Mouse (Mus musculus) MN1 (cell line): ENCODE results near the gene Spag5.
"Not testable (repeated sequence)": the region's sequence is repeated elsewhere in the genome, so short reads cannot be mapped to it uniquely, and the experiment has no call there.

Source experiments
- DNase-seq: peaks from one replicate; pipeline ENCODE4 v3.0.0-alpha.2; 2016; ENCODE audit warnings: low spot score

Spag5 gene

DNA sequence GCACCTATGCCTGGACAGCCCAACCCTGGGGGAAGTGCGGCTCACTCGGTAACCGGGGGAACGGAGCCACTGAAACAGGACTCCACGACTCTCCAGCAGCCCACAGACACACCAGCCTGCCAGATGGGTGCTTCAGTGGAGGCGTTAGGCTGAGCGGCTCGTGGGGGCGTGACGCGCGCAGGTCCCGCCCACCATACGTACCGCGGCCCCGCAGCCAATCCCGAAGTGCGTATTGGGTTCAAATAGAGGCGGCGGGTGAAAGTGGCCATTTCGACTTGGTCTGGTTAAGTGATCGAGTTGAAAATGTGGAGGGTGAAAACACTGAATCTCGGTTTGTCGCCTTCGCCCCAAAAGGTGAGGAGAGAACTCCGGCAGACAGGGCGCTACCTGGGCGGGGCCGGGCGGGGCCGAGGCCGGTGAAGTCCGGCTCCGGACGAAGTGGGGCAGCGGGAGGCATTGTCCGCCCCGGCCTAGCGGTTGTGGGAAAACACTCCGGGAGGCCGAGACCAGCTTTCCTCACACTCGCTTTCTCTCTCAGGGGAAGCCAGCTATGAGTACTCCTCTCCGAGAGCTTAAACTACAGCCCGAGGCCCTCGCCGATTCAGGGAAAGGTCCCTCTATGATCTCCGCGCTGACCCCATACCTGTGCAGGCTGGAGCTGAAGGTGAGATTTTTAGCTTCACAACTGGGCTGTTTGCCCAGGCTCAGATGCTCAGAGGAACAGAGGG is at the start of gene Spag5:
Gene Spag5, plus strand, starts transcription at position 173 of the 728 bp plus-strand sequence.
- peak; percentile 94 for DNase-seq

DNA sequence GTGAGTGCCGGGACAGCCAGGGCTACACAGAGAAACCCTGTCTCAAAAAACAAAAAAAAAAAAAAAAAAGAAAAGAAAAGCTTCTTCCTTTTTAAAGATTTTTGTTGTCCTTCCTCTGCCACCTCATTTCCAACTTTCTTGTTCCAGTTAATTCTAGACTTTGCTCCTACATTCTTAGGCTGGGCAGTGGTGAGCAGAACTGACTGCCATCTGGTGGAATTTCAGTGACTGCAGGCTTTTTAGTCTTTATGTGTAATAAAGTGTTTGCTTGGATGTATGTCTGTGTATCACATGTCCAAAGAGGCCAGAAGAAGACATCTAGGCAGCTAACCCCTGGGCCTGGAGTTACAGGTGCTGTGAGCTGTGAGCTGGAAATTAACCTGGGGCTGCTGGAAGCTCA is 44.7 kb upstream of the Spag5 start:
- peak; percentile 15 for DNase-seq

DNA sequence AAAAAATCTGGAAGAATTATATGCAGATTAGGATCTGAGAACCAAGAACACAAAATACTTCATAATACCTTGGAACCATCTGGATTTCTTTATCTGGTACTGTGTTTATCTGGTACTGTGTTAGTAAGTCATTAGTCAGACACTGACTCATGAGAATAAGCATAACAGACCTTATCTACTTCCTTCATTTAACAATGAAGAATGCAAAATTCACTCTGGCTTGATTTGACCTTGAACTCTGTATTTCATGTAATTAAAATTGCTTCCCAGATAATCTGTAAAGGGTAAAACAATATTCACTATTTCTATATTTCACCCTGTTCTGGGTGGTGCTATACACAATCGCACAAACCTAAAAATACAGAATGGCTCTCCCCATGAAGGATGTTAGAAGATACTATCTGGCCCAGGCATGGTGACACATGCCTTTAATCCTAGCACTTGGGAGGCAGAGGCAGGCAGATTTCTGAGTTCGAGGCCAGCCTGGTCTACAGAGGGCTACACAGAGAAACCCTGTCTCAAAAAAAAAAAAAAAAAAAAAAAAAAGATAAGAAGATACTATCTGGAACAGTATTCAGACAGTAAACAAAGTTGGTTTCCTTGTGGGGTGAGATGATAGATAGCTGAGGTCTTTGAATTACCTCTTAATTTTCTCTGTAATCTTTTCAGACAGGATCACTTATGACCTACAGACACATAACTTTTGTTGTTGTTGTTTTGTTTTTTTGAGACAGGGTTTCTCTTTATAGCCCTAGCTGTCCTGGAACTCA is 40.7 kb upstream of the Spag5 start:
- peak; percentile 13 for DNase-seq

DNA sequence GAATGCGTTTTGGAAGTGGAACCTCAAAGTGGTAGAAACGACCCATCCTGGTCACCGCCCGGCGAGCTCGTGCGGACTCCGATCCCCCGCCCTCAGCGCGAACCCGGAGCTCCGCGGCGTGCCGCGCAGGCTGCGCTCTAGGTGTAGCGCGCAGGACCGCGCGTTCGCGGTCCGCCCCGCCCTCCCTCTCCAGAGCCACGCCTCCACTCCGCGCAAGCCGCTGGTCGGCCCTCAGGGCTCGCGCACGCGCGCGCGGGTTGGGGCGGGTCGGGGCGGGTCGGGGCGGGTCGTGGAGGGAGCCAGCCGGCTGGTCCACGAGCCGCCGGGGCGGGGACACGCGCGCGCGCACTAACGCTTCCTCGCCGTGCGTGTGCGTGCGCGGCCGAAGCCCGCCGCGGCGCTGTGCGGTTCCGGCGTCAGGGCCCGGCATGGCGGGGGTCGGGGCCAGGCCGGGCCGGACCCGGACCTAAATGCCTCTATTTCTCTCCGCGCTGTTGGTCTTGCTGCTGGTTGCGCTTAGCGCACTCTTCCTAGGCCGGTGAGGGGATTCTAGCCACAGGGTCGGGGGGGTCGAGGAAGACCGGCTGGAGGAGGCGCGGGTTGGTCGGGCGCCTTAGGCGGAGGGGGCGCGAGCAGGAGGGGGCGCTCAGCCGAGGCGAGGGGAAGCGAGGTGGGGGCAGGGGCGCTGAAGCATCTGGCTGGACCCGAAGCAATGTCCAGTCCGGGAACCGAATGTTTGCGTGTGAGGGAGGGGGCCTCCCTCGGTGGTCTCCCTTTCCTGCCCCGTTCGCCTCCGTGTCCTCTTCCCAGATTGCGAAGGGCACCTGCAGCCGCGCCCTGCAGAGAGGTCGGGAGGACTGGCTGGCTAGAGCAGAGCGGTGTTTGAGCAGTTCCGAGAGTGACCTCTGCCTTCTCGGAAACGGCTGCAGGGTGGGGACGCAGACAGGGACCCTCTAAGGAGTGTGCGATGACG is 39.7 kb upstream of the Spag5 start, which contains the start of gene 2610507B11Rik:
Gene 2610507B11Rik, plus strand, starts transcription at position 373 of the 973 bp plus-strand sequence.
- peak; percentile 94 for DNase-seq

DNA sequence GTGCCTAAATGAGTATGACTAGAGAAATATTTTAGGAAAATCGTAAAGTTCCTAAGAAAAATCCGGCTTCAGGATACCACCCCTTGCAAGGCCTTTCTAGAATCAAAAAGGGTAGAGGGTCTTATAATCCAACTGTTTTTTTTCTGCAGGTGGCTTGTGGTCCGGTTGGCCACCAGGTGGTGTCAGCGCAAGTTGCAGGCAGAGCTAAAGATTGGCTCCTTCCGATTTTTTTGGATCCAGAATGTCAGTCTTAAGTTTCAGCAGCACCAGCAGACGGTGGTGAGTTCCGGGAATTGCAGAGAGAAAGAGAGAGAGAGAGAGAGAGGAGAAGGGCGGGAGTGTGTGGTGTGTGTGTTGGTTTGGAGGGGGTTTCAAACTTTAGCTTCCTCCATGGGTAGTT is 38.8 kb upstream of the Spag5 start:
- DNase-seq, result peak; percentile 83

DNA sequence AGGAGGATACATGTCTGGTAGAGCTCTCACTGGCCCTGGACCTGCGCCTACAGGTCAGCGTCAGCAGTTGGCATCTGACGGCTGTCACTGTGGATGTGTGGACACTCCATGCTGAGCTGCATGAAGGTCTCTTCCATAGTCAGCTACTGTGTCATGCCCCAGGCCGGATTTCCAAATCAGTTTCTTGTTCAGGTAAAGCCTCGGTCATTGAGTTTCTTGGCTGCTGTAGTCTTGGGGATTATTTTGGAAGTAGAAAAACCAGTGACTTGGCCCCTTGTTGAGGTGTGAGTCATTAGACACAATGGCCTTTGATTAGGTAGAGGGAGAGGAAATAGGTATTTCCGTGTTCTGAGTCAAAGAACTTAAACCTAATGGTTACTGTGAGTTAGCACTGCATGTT is 35.8 kb upstream of the Spag5 start:
- DNase-seq, result no peak

DNA sequence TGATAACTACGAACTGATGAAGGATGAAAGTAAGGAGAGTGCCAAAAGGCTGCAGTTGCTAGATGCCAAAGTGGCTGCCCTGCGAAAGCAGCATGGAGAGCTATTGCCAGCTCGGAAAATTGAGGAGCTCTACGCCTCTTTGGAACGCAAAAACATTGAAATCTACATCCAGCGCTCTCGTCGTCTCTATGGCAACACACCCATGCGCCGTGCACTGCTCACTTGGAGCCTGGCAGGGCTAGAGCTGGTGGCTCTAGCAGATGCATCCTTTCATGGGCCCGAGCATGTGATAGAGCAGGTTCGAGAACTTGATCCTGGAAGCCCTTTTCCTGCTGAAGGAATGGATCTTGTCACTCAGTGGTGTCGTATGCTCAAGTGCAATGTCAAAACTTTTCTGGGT is 29.3 kb upstream of the Spag5 start:
- no peak for DNase-seq

DNA sequence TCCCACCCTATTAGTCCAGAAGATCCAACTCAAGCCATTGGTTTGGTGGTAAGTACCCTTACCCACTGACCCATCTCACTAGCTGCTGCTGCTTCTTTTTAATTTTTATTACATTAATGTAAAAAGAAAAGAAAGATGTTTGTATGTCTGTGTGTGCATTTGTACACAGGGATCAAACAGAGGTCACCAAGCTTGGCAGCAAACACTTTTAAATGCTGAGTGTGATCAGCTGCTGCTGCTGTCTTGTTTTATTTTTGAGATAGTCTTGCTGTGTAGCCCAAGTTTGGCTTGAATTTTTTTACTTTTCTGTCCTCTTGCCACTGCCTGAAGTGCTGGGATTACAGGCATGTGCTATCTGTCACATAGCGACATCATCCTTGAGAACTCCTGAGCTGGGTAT is 25.7 kb upstream of the Spag5 start:
- DNase-seq, result no peak

DNA sequence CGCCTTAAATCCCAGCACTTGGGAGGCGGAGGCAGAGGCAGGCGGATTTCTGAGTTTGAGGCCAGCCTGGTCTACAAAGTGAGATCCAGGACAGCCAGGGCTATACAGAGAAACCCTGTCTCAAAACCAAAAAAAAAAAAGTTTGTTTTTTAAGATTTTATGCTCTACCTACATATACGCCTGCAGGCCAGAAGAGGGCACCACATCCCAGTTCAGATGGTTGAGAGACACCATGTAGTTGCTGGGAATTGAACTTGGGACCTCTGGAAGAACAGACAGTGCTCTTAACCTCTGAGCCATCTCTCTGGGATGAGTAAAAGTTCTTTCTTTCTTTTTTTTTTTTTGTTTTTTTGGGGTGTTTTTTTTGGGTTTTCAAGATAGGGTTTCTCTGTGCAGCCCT is 25.2 kb upstream of the Spag5 start:
- DNase-seq, result not testable (repeated sequence)

DNA sequence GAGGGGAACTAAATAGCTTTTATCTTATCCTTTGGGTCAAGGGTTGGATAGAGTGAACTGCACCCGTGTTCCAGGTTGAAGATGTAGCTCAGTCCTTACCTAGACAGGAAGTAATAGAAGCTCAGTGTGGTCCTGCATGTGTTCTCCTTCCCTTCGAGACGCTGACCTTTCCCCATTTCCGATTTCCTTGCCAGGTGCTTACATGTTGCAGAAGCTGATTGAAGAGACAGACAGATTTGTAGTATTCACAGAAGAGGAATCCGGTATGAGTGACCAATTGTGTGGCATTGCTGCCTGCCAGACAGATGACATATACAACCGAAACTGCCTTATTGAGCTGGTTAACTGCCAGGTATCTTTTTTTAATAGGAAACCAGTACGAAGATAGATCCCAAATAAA is 22.5 kb upstream of the Spag5 start:
- no peak for DNase-seq

DNA sequence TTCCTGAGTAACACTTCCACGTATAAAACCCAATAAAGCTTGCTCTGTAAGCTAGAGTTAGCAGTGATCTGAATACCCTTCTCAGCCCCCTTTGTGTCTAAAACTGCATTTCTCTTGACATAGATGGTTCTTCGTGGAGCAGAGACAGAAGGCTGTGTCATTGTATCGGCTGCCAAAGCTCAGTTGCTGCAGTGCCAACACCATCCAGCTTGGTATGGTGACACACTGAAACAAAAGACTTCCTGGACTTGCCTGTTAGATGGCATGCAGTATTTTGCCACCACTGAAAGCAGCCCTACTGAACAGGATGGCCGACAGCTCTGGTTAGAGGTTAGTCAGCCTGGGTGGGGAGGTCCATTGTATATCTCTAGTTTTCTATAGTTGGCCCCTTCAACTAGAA is 21.7 kb upstream of the Spag5 start:
- no peak for DNase-seq

DNA sequence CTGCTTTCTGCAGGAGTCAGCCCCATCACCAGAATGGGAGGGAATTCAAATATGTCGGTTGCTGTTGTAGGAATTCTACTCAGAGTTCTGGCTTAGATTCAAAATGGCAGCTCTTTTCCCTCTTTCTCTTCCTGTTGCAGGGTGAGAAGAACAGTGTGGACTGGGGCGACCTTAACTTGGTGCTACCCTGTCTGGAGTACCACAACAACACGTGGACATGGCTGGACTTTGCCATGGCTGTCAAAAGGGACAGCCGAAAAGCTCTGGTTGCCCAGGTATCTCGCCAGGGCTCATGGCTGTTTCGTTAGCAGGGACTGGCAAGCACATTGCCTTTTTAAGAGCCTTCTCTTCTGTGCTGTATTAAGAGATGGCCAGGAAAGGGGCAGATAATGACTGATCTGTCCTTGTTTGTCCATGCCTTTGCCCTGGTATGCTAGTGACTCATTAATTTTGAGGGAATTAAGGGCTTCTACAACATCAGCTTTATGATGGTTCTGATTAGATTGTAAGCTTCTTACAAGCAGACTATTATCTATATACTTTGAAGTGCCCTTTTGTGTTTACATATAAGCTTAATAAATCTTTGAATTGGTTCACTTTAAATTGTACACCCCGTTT is 12.1 kb upstream of the Spag5 start:
- no peak for DNase-seq

DNA sequence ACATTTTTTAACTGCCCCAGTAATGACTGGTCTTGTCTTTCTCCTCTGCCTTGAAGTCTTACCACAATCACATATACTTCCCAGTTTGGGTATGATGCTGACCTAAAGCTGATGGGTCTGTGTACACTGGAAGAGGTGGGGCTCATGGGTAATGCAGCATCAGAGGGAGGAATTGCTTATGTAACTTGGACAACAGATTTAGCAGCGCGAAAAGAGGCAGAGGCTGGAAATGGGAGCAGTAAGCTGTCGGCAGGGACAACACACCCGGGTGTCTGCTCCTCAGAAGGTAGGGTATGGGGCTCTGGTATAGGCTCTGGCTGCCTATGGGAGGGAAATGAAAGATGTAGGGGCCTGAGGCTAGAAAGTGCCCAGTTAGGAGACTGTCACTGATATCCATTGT is 10.7 kb upstream of the Spag5 start, which contains the start of gene BC030499:
Gene BC030499, plus strand, starts transcription at position 188 of the 400 bp plus-strand sequence.
- no peak for DNase-seq

DNA sequence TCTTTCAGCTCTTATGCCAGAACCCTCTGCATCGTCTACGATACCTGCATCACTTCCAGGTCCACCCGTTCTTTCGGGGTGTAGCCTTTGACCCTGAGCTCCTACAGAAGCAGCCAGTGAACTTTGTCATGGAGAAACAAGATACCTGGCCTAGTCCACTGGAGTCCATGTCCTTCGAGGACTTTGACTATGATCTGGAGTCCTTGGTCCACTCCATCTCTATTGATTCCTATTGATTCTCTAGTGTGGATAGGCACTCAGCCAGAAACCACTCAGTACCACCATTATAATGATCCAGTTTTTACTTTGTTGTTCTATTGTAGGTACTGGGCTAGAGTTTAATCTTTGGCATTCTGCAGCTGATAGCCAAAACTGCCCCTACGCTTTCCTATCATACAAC is 6.7 kb upstream of the Spag5 start:
- DNase-seq, result no peak

DNA sequence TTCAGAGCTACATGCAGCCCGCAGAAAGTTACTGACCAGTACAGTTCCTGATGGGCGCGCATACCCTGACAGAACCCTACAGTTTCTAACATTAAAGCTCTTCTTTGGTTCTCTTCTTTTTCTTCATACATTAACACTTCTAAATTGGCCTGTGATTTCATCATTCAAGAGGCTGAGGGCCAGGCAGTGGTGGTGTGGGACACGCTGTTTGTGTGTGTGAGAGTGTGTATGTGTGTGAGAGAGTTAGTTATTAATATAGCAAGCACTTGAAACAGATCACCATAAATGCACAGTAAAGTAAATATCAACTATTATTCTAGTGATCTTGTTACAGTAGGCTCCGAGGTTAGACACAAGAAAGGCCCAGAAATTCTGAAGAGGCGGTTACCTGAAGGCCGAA is 412 bp upstream of the Spag5 start:
- DNase-seq, result peak; percentile 53

DNA sequence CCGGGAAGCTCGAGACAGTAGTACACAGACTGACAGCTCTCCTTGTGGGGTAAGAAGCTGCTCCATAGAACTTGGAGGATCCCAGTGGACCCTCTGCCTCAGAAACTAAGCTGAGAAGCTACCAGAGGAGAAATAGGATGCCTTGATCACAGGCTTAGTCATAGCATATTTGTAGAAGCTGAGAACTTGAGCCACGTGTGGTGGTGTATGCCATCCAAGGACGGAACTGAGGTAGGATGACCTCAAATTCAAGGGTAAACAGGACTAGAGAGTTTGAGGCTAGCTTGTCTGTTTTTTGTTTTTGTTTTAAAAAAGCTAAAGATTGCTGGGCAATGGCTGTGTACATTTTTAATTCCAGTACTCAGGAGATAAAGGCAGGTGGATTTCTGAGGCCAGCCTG is 3.9 kb downstream of the Spag5 start:
- no peak for DNase-seq

DNA sequence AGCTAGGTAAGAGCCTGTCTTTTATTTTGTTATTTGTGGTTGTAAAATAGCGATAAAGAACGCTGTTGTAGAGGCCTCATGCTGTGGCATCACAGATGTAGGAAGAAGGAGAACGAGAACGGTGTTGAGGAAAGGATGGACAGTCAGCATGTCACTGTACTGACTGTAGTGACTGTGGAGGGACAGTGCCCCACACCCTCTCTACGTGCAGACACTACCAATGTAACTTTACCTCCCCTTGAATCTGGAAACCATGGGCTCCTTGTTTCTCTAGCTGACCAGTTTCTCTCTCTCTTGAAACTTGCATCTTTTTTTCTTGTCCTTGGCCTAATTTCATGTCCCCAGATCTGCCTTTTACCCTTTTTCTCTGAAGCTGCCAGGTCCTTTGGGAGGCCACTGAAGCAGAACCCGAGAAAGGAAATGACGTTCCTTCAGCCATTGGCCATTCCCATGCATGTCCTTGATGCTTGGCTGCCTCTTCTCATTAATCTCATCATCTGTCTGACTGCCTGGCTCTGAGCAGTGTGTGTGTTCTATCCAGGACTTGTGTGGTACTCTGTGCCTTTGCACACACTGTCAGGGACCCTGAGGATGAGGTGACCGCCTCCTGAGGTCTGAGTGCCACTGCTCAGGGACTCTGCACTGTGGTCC is 9.7 kb downstream of the Spag5 start:
- DNase-seq, result no peak

DNA sequence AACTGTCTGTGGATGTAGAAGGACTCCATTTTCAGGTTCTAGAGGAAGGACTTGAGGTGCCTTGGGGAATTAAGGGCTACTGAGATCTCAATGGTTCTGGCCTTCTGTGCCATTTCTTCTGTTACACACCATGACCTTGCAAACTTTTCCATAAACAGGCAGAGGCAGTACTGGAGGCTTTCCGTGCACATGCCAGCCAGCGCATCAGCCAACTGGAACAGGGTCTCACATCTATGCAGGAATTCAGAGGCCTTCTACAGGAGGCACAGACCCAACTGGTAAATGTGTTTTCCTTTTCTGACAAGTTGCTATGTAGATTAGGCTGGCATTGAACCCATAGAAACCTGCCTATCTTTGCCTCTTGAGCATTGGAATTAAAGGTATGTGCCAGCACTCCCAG is 12.3 kb downstream of the Spag5 start:
- DNase-seq, result no peak

DNA sequence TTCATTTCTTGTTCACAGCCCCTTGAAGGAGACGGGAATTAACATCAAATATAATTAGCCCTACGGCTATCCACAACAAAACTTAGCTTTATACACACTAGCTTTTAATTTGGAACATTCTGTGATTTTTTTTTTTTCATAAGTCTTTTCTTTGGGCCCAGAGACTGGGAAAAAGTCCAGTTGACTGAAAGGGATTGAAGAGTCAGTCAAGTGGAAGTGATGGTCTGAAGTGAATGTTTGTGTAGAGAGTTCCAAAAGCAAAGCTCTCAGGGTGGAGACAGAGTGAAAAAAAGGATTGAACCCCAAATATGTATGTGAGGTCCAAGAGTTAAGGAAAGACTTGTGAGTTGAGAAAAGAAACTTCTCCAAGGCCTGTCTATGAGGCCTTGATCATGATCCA is 17.1 kb downstream of the Spag5 start:
- no peak for DNase-seq

DNA sequence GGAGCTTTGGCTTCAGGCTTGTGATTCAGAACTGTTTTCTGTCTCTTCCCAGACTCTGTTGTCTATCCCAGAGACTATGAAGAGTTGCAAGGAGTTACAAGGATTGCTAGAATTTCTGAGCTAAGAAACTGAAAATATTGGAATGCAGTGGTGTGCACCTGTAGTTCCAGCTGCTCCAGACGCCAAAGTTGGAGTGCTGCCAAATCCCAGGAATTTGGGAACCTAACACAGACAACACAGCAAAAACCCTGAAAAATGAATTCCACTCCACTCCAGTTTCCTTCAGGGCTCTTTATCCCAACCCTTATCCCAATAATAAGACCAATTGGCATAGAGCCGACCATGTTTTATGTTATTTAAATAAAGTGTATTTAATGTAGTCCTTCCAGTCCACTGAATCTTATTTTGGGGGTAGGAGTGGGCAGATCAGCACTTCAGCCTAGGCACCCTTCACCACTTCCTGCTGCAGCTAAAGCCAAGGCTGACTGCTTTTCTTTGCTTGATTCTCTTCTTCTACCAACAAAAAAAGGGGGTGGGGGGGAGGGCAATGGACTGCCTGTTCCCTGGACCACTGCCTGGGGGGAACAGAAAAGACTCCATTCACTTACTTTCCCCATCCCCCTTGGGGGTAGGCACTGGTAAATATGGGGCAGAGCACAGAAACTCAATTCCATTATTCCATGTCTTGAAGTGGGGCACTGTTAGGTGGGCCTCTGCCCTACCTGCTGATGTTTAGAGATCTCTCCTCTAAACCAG is 20.9 kb downstream of the Spag5 start:
- peak; percentile 30 for DNase-seq

DNA sequence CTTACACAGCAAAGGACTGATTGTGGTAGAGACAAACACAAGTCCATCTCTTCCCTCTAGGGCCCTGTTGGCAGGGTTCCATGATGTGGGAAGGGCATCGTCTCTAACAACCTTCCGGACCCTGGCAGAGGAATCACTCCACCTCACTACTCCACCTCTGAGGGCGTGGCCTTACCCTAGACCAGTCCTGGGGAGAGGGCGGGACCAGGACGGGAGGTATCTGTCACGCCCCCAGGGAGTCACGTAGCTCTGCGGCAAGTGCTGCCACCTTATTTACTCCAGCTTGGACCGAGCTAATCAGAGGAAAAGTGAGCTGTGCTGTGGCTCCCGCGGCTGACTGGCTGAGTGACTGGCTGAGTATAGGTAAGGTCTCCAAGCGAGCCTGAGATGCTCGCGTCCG is 21.5 kb downstream of the Spag5 start, which contains the start of gene Aldoc:
Gene Aldoc, plus strand, starts transcription at position 109 of the 400 bp plus-strand sequence.
- DNase-seq, result peak; percentile 94
